Mouse (Mus musculus) brain, embryonic 14.5 days (tissue): ENCODE results near the gene Mob1a.

Source experiments
- CTCF ChIP-seq: fragments of 200-500 bp; IDR thresholded peaks from 2 replicates; pipeline ENCODE4 v1.5.1; 2012; ENCODE audit warnings: inconsistent platforms, mild to moderate bottlenecking, moderate library complexity, borderline replicate concordance; ENCODE audit not compliant: insufficient read depth, insufficient read length; ENCODE audit errors: extremely low read depth
- POLR2A ChIP-seq: fragments of 200-500 bp; IDR thresholded peaks from 2 replicates; pipeline ENCODE4 v1.6.1; 2012; ENCODE audit warnings: mild to moderate bottlenecking, inconsistent platforms, borderline replicate concordance; ENCODE audit not compliant: poor library complexity, insufficient read depth, insufficient read length, severe bottlenecking; ENCODE audit errors: extremely low read depth

GRCm38 (mm10) chr6:83280256-83280955, 45.4 kb upstream of the Mob1a start:
- TF ChIP-seq CTCF (peak; percentile 53; the same call in 1 of the 2 replicates), POLR2A (no peak)
